Mouse (Mus musculus) MEL (cell line): Measurements from ENCODE around the gene Efr3b. TPM values are rescaled to one million over a fixed set of nuclear protein-coding genes. Genes with fewer than 3 reads are reported as not detected.

ENCODE experiments used
- DNase-seq: peaks from one replicate; pipeline ENCODE4 v3.0.0; 2011; ENCODE audit warnings: low read depth, low spot score
- H3K27ac ChIP-seq: 2 replicates; pipeline ENCODE4 v1.5.1; 2012; ENCODE audit warnings: low read depth, mild to moderate bottlenecking, control low read depth, low read length, moderate library complexity; ENCODE audit not compliant: control insufficient read depth
- H3K27me3 ChIP-seq, 2 experiments: fragments of 150-350 bp in 1 of 2; sonication (generic) in 1 of 2; 2 replicates each; pipeline ENCODE4 v1.6.1; 2012; ENCODE audit warnings: low read length in 2 of 2, mild to moderate bottlenecking in 2 of 2, improper control_type of control experiment in 1 of 2, moderate library complexity in 1 of 2; ENCODE audit not compliant: insufficient read depth in 2 of 2, control insufficient read depth in 1 of 2
- H3K36me3 ChIP-seq, 2 experiments: 2 replicates each; pipeline ENCODE4 v1.6.1; 2012 to 2014; ENCODE audit warnings: low read length in 2 of 2, improper control_type of control experiment in 1 of 2, inconsistent platforms in 1 of 2, mild to moderate bottlenecking in 1 of 2; ENCODE audit not compliant: insufficient read depth in 2 of 2, control insufficient read depth in 1 of 2
- H3K4me1 ChIP-seq, 2 experiments: fragments of 150-350 bp in 1 of 2; sonication (generic) in 1 of 2; 2 replicates each; pipeline ENCODE4 v1.6.1; 2012; ENCODE audit warnings: low read length in 2 of 2, improper control_type of control experiment in 1 of 2, mild to moderate bottlenecking in 1 of 2; ENCODE audit not compliant: insufficient read depth in 2 of 2, control insufficient read depth in 1 of 2
- H3K4me3 ChIP-seq, 2 experiments: fragments of 150-350 bp in 1 of 2; sonication (generic) in 1 of 2; 2 replicates each; pipeline ENCODE4 v1.5.1; 2012; ENCODE audit warnings: low read depth in 2 of 2, low read length in 2 of 2, mild to moderate bottlenecking in 2 of 2, moderate library complexity in 2 of 2, control low read depth in 1 of 2, improper control_type of control experiment in 1 of 2; ENCODE audit not compliant: control insufficient read depth in 1 of 2, insufficient read depth in 1 of 2
- H3K79me2 ChIP-seq: 2 replicates; pipeline ENCODE4 v1.6.1; 2012; ENCODE audit warnings: mild to moderate bottlenecking, low read length, moderate library complexity; ENCODE audit not compliant: control insufficient read depth, poor library complexity, insufficient read depth
- H3K9ac ChIP-seq: 2 replicates; pipeline ENCODE4 v1.6.1; 2012; ENCODE audit warnings: low read depth, mild to moderate bottlenecking, control low read depth, low read length, moderate library complexity; ENCODE audit not compliant: control insufficient read depth, poor library complexity, severe bottlenecking
- H3K9me3 ChIP-seq: fragments of 150-350 bp; sonication (generic); replicated peaks from 2 replicates; pipeline ENCODE4 v1.6.1; 2012; ENCODE audit warnings: mild to moderate bottlenecking, low read length, improper control_type of control experiment, moderate library complexity; ENCODE audit not compliant: insufficient read depth
- CTCF ChIP-seq, 3 experiments: IDR thresholded peaks in 2 of 3; conservative IDR thresholded peaks in 1 of 3; 2 replicates each; pipeline ENCODE4 v1.5.1; 2011 to 2012; ENCODE audit warnings: low read length in 3 of 3, low read depth in 2 of 3, mild to moderate bottlenecking in 2 of 3, improper control_type of control experiment in 1 of 3, inconsistent platforms in 1 of 3, mixed read lengths in 1 of 3, moderate library complexity in 1 of 3; ENCODE audit not compliant: control insufficient read depth in 1 of 3, insufficient read depth in 1 of 3, poor library complexity in 1 of 3, severe bottlenecking in 1 of 3
- EP300 ChIP-seq, 2 experiments: IDR thresholded peaks; 2 replicates each; pipeline ENCODE4 v1.6.1; 2011; ENCODE audit warnings: improper control_type of control experiment in 2 of 2, low read length in 2 of 2, low read depth in 1 of 2, mild to moderate bottlenecking in 1 of 2
- ETS1 ChIP-seq: IDR thresholded peaks from 2 replicates; pipeline ENCODE4 v1.6.1; 2012; ENCODE audit warnings: low read depth, mild to moderate bottlenecking, inconsistent platforms, low read length, improper control_type of control experiment, moderate library complexity
- GATA1 ChIP-seq: IDR thresholded peaks from 2 replicates; pipeline ENCODE4 v1.6.1; 2011; ENCODE audit warnings: low read depth, low read length, improper control_type of control experiment
- MAFK ChIP-seq: IDR thresholded peaks from 2 replicates; pipeline ENCODE4 v1.6.1; 2011; ENCODE audit warnings: low read depth, mild to moderate bottlenecking, low read length, improper control_type of control experiment, borderline replicate concordance
- MAX ChIP-seq: IDR thresholded peaks from 2 replicates; pipeline ENCODE4 v1.6.1; 2011; ENCODE audit warnings: low read length, improper control_type of control experiment
- MEF2A ChIP-seq: IDR thresholded peaks from 2 replicates; pipeline ENCODE4 v1.6.1; 2014; ENCODE audit warnings: low read depth, mild to moderate bottlenecking, inconsistent platforms, low read length, improper control_type of control experiment; ENCODE audit not compliant: poor library complexity, insufficient replicate concordance, severe bottlenecking; ENCODE audit errors: extremely low read depth
- MYB ChIP-seq: IDR thresholded peaks from 2 replicates; pipeline ENCODE4 v1.6.1; 2011; ENCODE audit warnings: mild to moderate bottlenecking, low read depth, low read length, improper control_type of control experiment
- MYC ChIP-seq: IDR thresholded peaks from 2 replicates; pipeline ENCODE4 v1.6.1; 2011; ENCODE audit warnings: low read depth, mild to moderate bottlenecking, low read length, improper control_type of control experiment, moderate library complexity
- POLR2AphosphoS5 ChIP-seq: IDR thresholded peaks from 2 replicates; pipeline ENCODE4 v1.6.1; 2012; ENCODE audit warnings: low read depth, borderline replicate concordance, mild to moderate bottlenecking, inconsistent platforms, low read length, moderate library complexity, mixed read lengths
- RCOR1 ChIP-seq: IDR thresholded peaks from 2 replicates; pipeline ENCODE4 v1.6.1; 2012; ENCODE audit warnings: low read depth, mild to moderate bottlenecking, inconsistent platforms, low read length, improper control_type of control experiment
- SIN3A ChIP-seq: IDR thresholded peaks from 2 replicates; pipeline ENCODE4 v1.6.1; 2012; ENCODE audit warnings: low read length, improper control_type of control experiment, inconsistent platforms
- TBP ChIP-seq: IDR thresholded peaks from 2 replicates; pipeline ENCODE4 v1.8.0; 2011; ENCODE audit warnings: low read depth, low read length, improper control_type of control experiment
- TCF12 ChIP-seq: IDR thresholded peaks from 2 replicates; pipeline ENCODE4 v1.6.1; 2014; ENCODE audit warnings: low read depth, mild to moderate bottlenecking, inconsistent platforms, low read length, improper control_type of control experiment, moderate library complexity
- ZNF384 ChIP-seq: IDR thresholded peaks from 2 replicates; pipeline ENCODE4 v1.6.1; 2012; ENCODE audit warnings: low read depth, mild to moderate bottlenecking, inconsistent platforms, low read length, improper control_type of control experiment
- polyA plus RNA-seq, 2 experiments: library from polyadenylated mRNA; stranded (reverse) in 1 of 2; unstranded in 1 of 2; fragments of >175 nt in 1 of 2; fragments of >200 nt in 1 of 2; gene quantifications; 2 replicates each; pipeline versions ENCODE4 v1.2.1 to v1.2.4; 2012; ENCODE audit warnings: low replicate concordance in 2 of 2, low read depth in 1 of 2; ENCODE audit not compliant: insufficient read length in 2 of 2, insufficient read depth in 1 of 2, missing spikeins in 1 of 2
- total RNA-seq: library from RNA; depleted of rRNA; stranded (reverse); fragments of 300-350 nt; gene quantifications from 2 replicates; pipeline ENCODE4 v1.2.3, GENCODE M21; 2012

The Efr3b gene
- total and polyA plus RNA-seq, 3 experiments = 1.5 to 1.7 TPM; not detected in 1

DNA sequence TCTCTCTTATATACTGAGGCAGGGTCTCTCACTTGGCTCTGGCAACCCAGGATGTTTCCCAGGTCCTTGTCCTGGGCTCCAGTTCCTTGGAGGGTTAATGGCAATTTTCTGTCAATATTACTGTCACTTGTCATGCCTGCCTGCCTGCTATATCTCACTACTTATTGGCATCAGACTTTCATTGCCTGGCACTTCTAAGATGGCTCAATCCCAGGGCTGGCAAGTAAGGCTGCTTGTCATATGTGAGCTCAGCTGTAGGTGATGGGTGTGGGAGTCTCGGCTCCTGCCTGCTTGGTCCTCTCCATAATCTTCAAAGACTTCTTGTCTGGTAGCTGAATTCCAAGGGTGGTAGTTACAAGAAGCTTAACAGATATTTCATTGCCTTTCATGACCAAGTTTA, 39.4 kb upstream of the Efr3b start:
- Histone ChIP-seq H3K27ac (no peak overlapping the region), H3K27me3 (no peaks in the 10 kb centered on the region), H3K9me3 (no peaks in the 10 kb centered on the region), H3K4me3 (no peak overlapping the region), H3K4me1 (peaks cover 0 to 19% of the 10 kb centered on the region in 2 experiments; a peak in 3 of 4 replicates), H3K9ac (no peak overlapping the region), H3K36me3 (peaks cover 0 to 15% of the 10 kb centered on the region in 2 experiments; a peak in 2 of 4 replicates), H3K79me2 (peaks cover 7% of the 10 kb centered on the region)
- no peak for DNase-seq
- TF ChIP-seq MEF2A (no peak), CTCF (IDR thresholded peaks at IDR 0.05 in 2 of 3, conservative IDR thresholded peaks at IDR 0.05 in 1 of 3; ENCODE audit: control insufficient read depth in 1 of 3, insufficient read depth in 1 of 3, low read depth in 2 of 3, low read length in 3 of 3, poor library complexity in 1 of 3, severe bottlenecking in 1 of 3) (no peak), RCOR1 (no peak), POLR2AphosphoS5 (no peak), MAFK (no peak), TBP (no peak)
- TF ChIP-seq, all 39 proteins: peak for 0

GRCm38 (mm10) chr12:4076383-4076782, 37.7 kb upstream of the Efr3b start:
- no peak for DNase-seq
- H3K27ac ChIP-seq = no peak overlapping the region
- no peaks in the 10 kb centered on the region for H3K9me3 ChIP-seq
- H3K79me2 ChIP-seq = no peaks in the 10 kb centered on the region
- H3K4me1 ChIP-seq = peaks cover 0 to 15% of the 10 kb centered on the region in 2 experiments; a peak in 3 of 4 replicates
- TF ChIP-seq EP300 (IDR thresholded peaks at IDR 0.05; ENCODE audit: low read depth in 1 of 2, low read length in 2 of 2) = peak; percentile 52 to 71; a peak in 2 of 4 replicates
- TF ChIP-seq ZNF384 = peak; percentile 52; the same call in 1 of the 2 replicates
- TF ChIP-seq RCOR1 = peak; percentile 48; the same call in 1 of the 2 replicates
- no peak for TF ChIP-seq MYC
- no peak for TF ChIP-seq SIN3A
- no peak for TF ChIP-seq MYB
- TF ChIP-seq MAX = no peak
- peak; percentile 56; the same call in 1 of the 2 replicates for TF ChIP-seq ETS1
- TF ChIP-seq TCF12 = peak; percentile 70; the same call in 1 of the 2 replicates
- TF ChIP-seq GATA1 = peak; percentile 52; the same call in 1 of the 2 replicates
- no peak overlapping the region for H3K9ac ChIP-seq
- no peaks in the 10 kb centered on the region for H3K27me3 ChIP-seq
- H3K36me3 ChIP-seq = peaks cover 0 to 11% of the 10 kb centered on the region in 2 experiments; a peak in 2 of 4 replicates
- H3K4me3 ChIP-seq = no peak overlapping the region
